Mouse (Mus musculus) ovary, adult 10 weeks (tissue): ENCODE results near the gene Gm20737. TPM values are rescaled to one million over a fixed set of nuclear protein-coding genes. Genes with fewer than 3 reads are reported as not detected.

Source experiments
- polyA plus RNA-seq: library from polyadenylated mRNA; stranded (reverse); fragments of 350-450 nt; fragmentation: Illumina TruSeq; extraction: RNeasy Lipid Tissue Mini Kit (QIAGEN cat#74804); gene quantifications from one replicate; pipeline ENCODE4 v1.2.3, GENCODE M21; 2014

Gene Gm20737
- not detected for polyA plus RNA-seq

GRCm38 (mm10) chrY:10535942-10536341 is at the start of gene Gm20737:
Gene Gm20737, minus strand, starts transcription at chrY:10536042.

GRCm38 (mm10) chrY:10553153-10553552 is 17.3 kb upstream of the Gm20737 start, which contains the start of gene Gm21775:
Gene Gm21775, plus strand, starts transcription at chrY:10553453.

Other genes starting within 250 kb of the Gm20737 start
- not detected for gene Gm20834, start 211.5 kb downstream of the Gm20737 start, polyA plus RNA-seq
- gene Gm28510, start 123.3 kb downstream of the Gm20737 start, polyA plus RNA-seq: not detected
- gene Gm21775, start 17.4 kb upstream of the Gm20737 start, polyA plus RNA-seq: not detected
- gene Gm21900, start 80.3 kb upstream of the Gm20737 start, polyA plus RNA-seq: not detected
- gene Gm20777, start 216.4 kb upstream of the Gm20737 start, polyA plus RNA-seq: not detected